Mouse (Mus musculus) megakaryocyte, embryonic 14.5 days (primary cell): Measurements from ENCODE around the gene Jarid2.

ENCODE experiments used
- FLI1 ChIP-seq: IDR thresholded peaks from 2 replicates; pipeline ENCODE4 v1.6.1; 2012; ENCODE audit warnings: low read length, inconsistent platforms, mixed read lengths
- GATA1 ChIP-seq: IDR thresholded peaks from 3 replicates; pipeline ENCODE4 v1.6.1; 2012; ENCODE audit warnings: mixed read lengths, low read length, inconsistent platforms, borderline replicate concordance

GRCm38 (mm10) chr13:44886221-44886620, 156.9 kb downstream of the Jarid2 start:
- TF ChIP-seq GATA1 (no peak), FLI1 (no peak)
